Comparison of ENCODE assay signal across 17 mouse cellular contexts in the genomic region with DNA sequence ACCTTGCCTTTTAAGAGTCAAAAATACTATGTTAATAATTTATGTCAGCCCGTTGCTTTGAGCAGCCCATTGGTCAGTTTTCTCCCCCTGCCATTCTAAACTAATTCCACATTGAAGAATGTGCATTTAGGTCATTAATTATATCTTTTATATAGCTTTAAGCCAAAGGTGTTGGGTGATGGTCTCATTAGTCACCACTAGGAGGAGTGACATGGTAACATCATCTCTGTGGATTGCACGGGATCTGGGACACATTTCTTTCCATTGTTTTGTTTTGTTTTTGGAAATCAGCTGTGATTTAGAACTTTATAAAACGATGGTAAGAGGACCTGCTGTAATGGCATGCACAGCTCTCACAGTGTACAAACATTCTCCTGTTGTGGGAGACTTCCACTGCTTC.
DNase-seq lines count a peak whose midpoint lies in the region; ATAC-seq and TF ChIP-seq lines count a peak whose summit lies in the region.
"Had no signal": no experiment of that assay in that cellular context is flagged by ENCODE, and none has a peak within 500 bp of the region (broad histone marks: within the 10 kb centered on the region; RNA-seq: fewer than 3 reads in every experiment).

No protein-coding gene starts in this region.

- peak; percentile 66 for TF ChIP-seq CTCF in layer of hippocampus, adult 2 months (conservative IDR thresholded peaks at IDR 0.05)
- TF ChIP-seq CTCF in midbrain, postnatal 0 days (IDR thresholded peaks at IDR 0.05): peak; percentile 56
- peak; percentile 31 for TF ChIP-seq CTCF in Patski (IDR thresholded peaks at IDR 0.05)
- TF ChIP-seq CTCF in stomach, postnatal 0 days (IDR thresholded peaks at IDR 0.05; ENCODE audit: low read depth): peak; percentile 52

- in situ Hi-C loops in Patski (cut with MboI; ENCODE audit: low pct_unique_long_range_greater_than_20kb): no loop called here

- no peak overlapping the region for H3K4me3 ChIP-seq in layer of hippocampus, adult 2 months
- H3K4me3 ChIP-seq in midbrain, postnatal 0 days (ENCODE audit: low read depth, low read length): no peak overlapping the region
- H3K4me3 ChIP-seq in midbrain, embryonic 15.5 days: no peak overlapping the region
- H3K4me3 ChIP-seq in stomach, postnatal 0 days (ENCODE audit: low read depth, low read length): no peak overlapping the region
- H3K4me3 ChIP-seq: embryonic facial prominence, embryonic 10.5 days; heart, embryonic 13.5 days; hindbrain, embryonic 10.5 days; limb, embryonic 12.5 days had no signal

- H3K4me2 ChIP-seq in midbrain, postnatal 0 days (ENCODE audit: low read depth, low read length, poor library complexity, severe bottlenecking): no peak overlapping the region
- H3K4me2 ChIP-seq in midbrain, embryonic 15.5 days: no peak overlapping the region
- H3K4me2 ChIP-seq in stomach, postnatal 0 days (replicated peaks; ENCODE audit: low read depth): no peak overlapping the region
- H3K4me2 ChIP-seq: heart, embryonic 13.5 days; limb, embryonic 12.5 days had no signal

- H3K27me3 ChIP-seq in midbrain, postnatal 0 days (ENCODE audit: insufficient read depth, low read length): no peaks in the 10 kb centered on the region
- H3K27me3 ChIP-seq in midbrain, embryonic 15.5 days (replicated peaks): no peaks in the 10 kb centered on the region
- H3K27me3 ChIP-seq in Patski: no peaks in the 10 kb centered on the region
- H3K27me3 ChIP-seq in stomach, postnatal 0 days (ENCODE audit: control insufficient read depth, insufficient read depth, low read length): no peaks in the 10 kb centered on the region
- H3K27me3 ChIP-seq: heart, embryonic 13.5 days; limb, embryonic 12.5 days had no signal

- no peak overlapping the region for H3K27ac ChIP-seq in layer of hippocampus, adult 2 months
- H3K27ac ChIP-seq in midbrain, postnatal 0 days (ENCODE audit: low read depth, low read length): no peak overlapping the region
- H3K27ac ChIP-seq in midbrain, embryonic 15.5 days: no peak overlapping the region
- H3K27ac ChIP-seq in stomach, postnatal 0 days (replicated peaks): no peak overlapping the region
- H3K27ac ChIP-seq: embryonic facial prominence, embryonic 10.5 days; heart, embryonic 13.5 days; hindbrain, embryonic 10.5 days; limb, embryonic 12.5 days had no signal

- TF ChIP-seq EP300 in stomach, postnatal 0 days (optimal IDR thresholded peaks at IDR 0.05): no peak

- no peak overlapping the region for H3K9ac ChIP-seq in midbrain, postnatal 0 days (replicated peaks; ENCODE audit: low read length, poor library complexity, severe bottlenecking)
- no peak overlapping the region for H3K9ac ChIP-seq in midbrain, embryonic 15.5 days
- H3K9ac ChIP-seq in stomach, postnatal 0 days (ENCODE audit: low read length): no peak overlapping the region
- H3K9ac ChIP-seq: heart, embryonic 13.5 days; limb, embryonic 12.5 days had no signal

- no peak for DNase-seq in layer of hippocampus, adult 2 months (ENCODE audit: low spot score in 2 of 2)
- DNase-seq in layer of hippocampus, adult 9-10 months (ENCODE audit: low spot score): no peak
- DNase-seq in midbrain, postnatal 0 days (ENCODE audit: low spot score): no peak
- no peak for DNase-seq in Patski (ENCODE audit: low read depth, low spot score)
- no peak for DNase-seq in stomach, postnatal 0 days (ENCODE audit: low spot score)
- DNase-seq in spleen, adult 18-20 months: no peak
- no peak for DNase-seq in left cerebral cortex, adult 9 months (ENCODE audit: low spot score in 2 of 2)
- DNase-seq: adrenal gland, postnatal 36 days; cerebellum, postnatal 25 days; kidney, postnatal 25 days; thymus, postnatal 25 days had no signal

- no peak for ATAC-seq in midbrain, postnatal 0 days (ENCODE audit: low FRiP score)
- ATAC-seq in midbrain, embryonic 15.5 days (replicated peaks): no peak
- no peak for ATAC-seq in Patski
- no peak for ATAC-seq in stomach, postnatal 0 days (ENCODE audit: low FRiP score, low TSS enrichment)
- ATAC-seq: intestine, embryonic 16.5 days had no signal

- 67% methylated on average over 3 of the region's 3 CpGs for WGBS in midbrain, postnatal 0 days
- WGBS in midbrain, embryonic 15.5 days: 66% methylated on average over 3 of the region's 3 CpGs
- 59% methylated on average over 3 of the region's 3 CpGs for WGBS in stomach, postnatal 0 days

- H3K4me1 ChIP-seq in midbrain, postnatal 0 days (ENCODE audit: insufficient read depth, low read length): no peaks in the 10 kb centered on the region
- no peaks in the 10 kb centered on the region for H3K4me1 ChIP-seq in midbrain, embryonic 15.5 days
- H3K4me1 ChIP-seq in stomach, postnatal 0 days (replicated peaks; ENCODE audit: control insufficient read depth, insufficient read depth): no peaks in the 10 kb centered on the region
- H3K4me1 ChIP-seq: heart, embryonic 13.5 days; hindbrain, embryonic 10.5 days had no signal

- POLR2A ChIA-PET in Patski (lab: Charles Lee): interaction anchor here (0.6 to 0.7 kb wide), 2 partner anchors 11 to 55 kb away, joined by 3 to 4 read pairs; no protein-coding TSS in a partner anchor

- CTCF ChIA-PET in Patski (lab: Charles Lee): interaction anchor here (1.2 to 3.1 kb wide), 4 partner anchors 10 to 272 kb away, joined by 3 to 13 read pairs (median 10); no protein-coding TSS in a partner anchor

- H3K36me3 ChIP-seq in midbrain, postnatal 0 days (ENCODE audit: insufficient read depth, low read length): peaks cover 16% of the 10 kb centered on the region
- no peaks in the 10 kb centered on the region; the same call in 1 of the 2 replicates for H3K36me3 ChIP-seq in midbrain, embryonic 15.5 days (replicated peaks)
- H3K36me3 ChIP-seq in stomach, postnatal 0 days (ENCODE audit: control insufficient read depth, insufficient read depth, low read length): peaks cover 3% of the 10 kb centered on the region

- H3K9me3 ChIP-seq in midbrain, postnatal 0 days (ENCODE audit: low read length): no peaks in the 10 kb centered on the region
- H3K9me3 ChIP-seq in midbrain, embryonic 15.5 days: no peaks in the 10 kb centered on the region
- H3K9me3 ChIP-seq in stomach, postnatal 0 days (ENCODE audit: control insufficient read depth, low read length): no peaks in the 10 kb centered on the region
- H3K9me3 ChIP-seq: embryonic facial prominence, embryonic 10.5 days; heart, embryonic 13.5 days; hindbrain, embryonic 10.5 days; limb, embryonic 12.5 days had no signal
